Mouse (Mus musculus): ENCODE measurements around the gene 4930474N05Rik.

- TF ChIP-seq POLR2AphosphoS5 (IDR thresholded peaks at IDR 0.05; ENCODE audit: insufficient replicate concordance, low read depth, low read length) (no peak), CTCF (IDR thresholded peaks at IDR 0.05; ENCODE audit: low read depth, low read length) (no peak), GATA1 (IDR thresholded peaks at IDR 0.05; ENCODE audit: borderline replicate concordance, low read length) (no peak), TAL1 (conservative IDR thresholded peaks at IDR 0.05; ENCODE audit: low read depth, low read length) (no peak), GATA2 (IDR thresholded peaks at IDR 0.05; ENCODE audit: borderline replicate concordance, low read depth, low read length) (no peak)
These were observed at the start of gene 4930474N05Rik for GRCm38 (mm10) chr14:36094617-36095016.

Data from G1E (cell line).